Mouse (Mus musculus): ENCODE data around the gene Gm21119.

Gm21119 gene

GRCm38 (mm10) chr8:20652976-20653375, 38.3 kb downstream of the Gm21119 start:
- peak; percentile 44 to 80 for DNase-seq (ENCODE audit: low spot score in 2 of 2)

GRCm38 (mm10) chr8:20678418-20678817, 63.7 kb downstream of the Gm21119 start:
- peak; percentile 17 to 58 for DNase-seq (ENCODE audit: low spot score in 2 of 2)
